ENCODE assay signal across 23 mouse cellular contexts in the genomic region with DNA sequence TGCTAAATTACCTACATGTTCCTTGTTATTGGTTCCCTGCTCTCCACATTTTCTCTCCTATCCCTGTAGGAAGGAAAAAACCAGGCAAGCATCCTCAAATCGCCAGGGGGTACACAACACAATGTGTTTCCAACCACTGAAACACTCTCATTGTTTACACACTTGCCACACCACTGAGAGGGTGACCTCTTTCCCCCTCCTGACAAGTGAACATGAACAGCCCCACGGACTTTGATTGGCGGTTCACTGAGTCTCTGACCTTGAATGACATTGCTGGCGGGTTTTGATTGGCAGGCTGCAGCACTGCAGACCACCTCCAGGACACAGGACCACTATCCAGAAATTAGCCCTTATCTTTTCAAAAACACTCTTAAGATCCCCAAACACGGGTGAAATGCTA.
DNase-seq lines count a peak whose midpoint lies in the region; ATAC-seq and TF ChIP-seq lines count a peak whose summit lies in the region.
"Had no signal": no experiment of that assay in that cellular context is flagged by ENCODE, and none has a peak within 500 bp of the region (broad histone marks: within the 10 kb centered on the region; RNA-seq: fewer than 3 reads in every experiment).

No protein-coding gene starts in this region.

- no peak for TF ChIP-seq POLR2A in brain, embryonic 14.5 days (IDR thresholded peaks at IDR 0.05; ENCODE audit: borderline replicate concordance, extremely low read depth, insufficient read depth, insufficient read length, poor library complexity, severe bottlenecking)

- no peak overlapping the region for H3K9ac ChIP-seq in hindbrain, embryonic 11.5 days (ENCODE audit: low read depth, low read length)
- H3K9ac ChIP-seq in hindbrain, embryonic 16.5 days (ENCODE audit: low read depth, low read length), result no peak overlapping the region
- H3K9ac ChIP-seq in midbrain, embryonic 15.5 days, result no peak overlapping the region
- H3K9ac ChIP-seq: embryonic facial prominence, embryonic 15.5 days; heart, embryonic 13.5 days; midbrain, embryonic 12.5 days; neural tube, embryonic 15.5 days had no signal

- no peak overlapping the region for H3K4me3 ChIP-seq in hindbrain, embryonic 11.5 days (ENCODE audit: low read depth, low read length)
- H3K4me3 ChIP-seq in hindbrain, embryonic 16.5 days (ENCODE audit: low read length), result no peak overlapping the region
- no peak overlapping the region for H3K4me3 ChIP-seq in embryonic facial prominence, embryonic 10.5 days
- H3K4me3 ChIP-seq in midbrain, embryonic 15.5 days, result no peak overlapping the region
- H3K4me3 ChIP-seq: embryonic facial prominence, embryonic 15.5 days; heart, adult 2 months; heart, embryonic 13.5 days; midbrain, embryonic 12.5 days; neural tube, embryonic 15.5 days had no signal

- TF ChIP-seq CTCF in brain, embryonic 14.5 days (IDR thresholded peaks at IDR 0.05; ENCODE audit: borderline replicate concordance, extremely low read depth, insufficient read depth, insufficient read length), result no peak

- H3K27ac ChIP-seq in hindbrain, embryonic 11.5 days (ENCODE audit: low read depth, low read length), result no peak overlapping the region
- no peak overlapping the region for H3K27ac ChIP-seq in hindbrain, embryonic 16.5 days (ENCODE audit: low read depth, low read length)
- H3K27ac ChIP-seq in embryonic facial prominence, embryonic 10.5 days (replicated peaks), result no peak overlapping the region
- H3K27ac ChIP-seq in midbrain, embryonic 15.5 days, result 0 out of 2 replicates have a peak overlapping the region, but pooled peaks have one; percentile 15
- H3K27ac ChIP-seq: embryonic facial prominence, embryonic 15.5 days; heart, adult 2 months; heart, embryonic 13.5 days; midbrain, embryonic 12.5 days; neural tube, embryonic 15.5 days had no signal

- no peaks in the 10 kb centered on the region for H3K9me3 ChIP-seq in hindbrain, embryonic 11.5 days (ENCODE audit: control insufficient read depth, low read length)
- H3K9me3 ChIP-seq in hindbrain, embryonic 16.5 days (ENCODE audit: control insufficient read depth, low read length), result no peaks in the 10 kb centered on the region
- H3K9me3 ChIP-seq in embryonic facial prominence, embryonic 10.5 days, result no peaks in the 10 kb centered on the region
- H3K9me3 ChIP-seq in midbrain, embryonic 15.5 days, result no peaks in the 10 kb centered on the region
- H3K9me3 ChIP-seq: embryonic facial prominence, embryonic 15.5 days; heart, embryonic 13.5 days; midbrain, embryonic 12.5 days; neural tube, embryonic 15.5 days had no signal

- H3K27me3 ChIP-seq in hindbrain, embryonic 11.5 days (ENCODE audit: control insufficient read depth, insufficient read depth, low read length), result no peaks in the 10 kb centered on the region
- H3K27me3 ChIP-seq in hindbrain, embryonic 16.5 days (replicated peaks; ENCODE audit: control insufficient read depth, insufficient read depth, low read length), result no peaks in the 10 kb centered on the region
- H3K27me3 ChIP-seq in embryonic facial prominence, embryonic 10.5 days (replicated peaks; ENCODE audit: low read depth, poor library complexity, severe bottlenecking), result no peaks in the 10 kb centered on the region
- no peaks in the 10 kb centered on the region for H3K27me3 ChIP-seq in midbrain, embryonic 15.5 days (replicated peaks)
- H3K27me3 ChIP-seq: embryonic facial prominence, embryonic 15.5 days; heart, embryonic 13.5 days; midbrain, embryonic 12.5 days; neural tube, embryonic 15.5 days had no signal

- no peaks in the 10 kb centered on the region for H3K4me1 ChIP-seq in hindbrain, embryonic 11.5 days (replicated peaks; ENCODE audit: control insufficient read depth, insufficient read depth, low read length)
- no peaks in the 10 kb centered on the region; the same call in 1 of the 2 replicates for H3K4me1 ChIP-seq in hindbrain, embryonic 16.5 days (ENCODE audit: control insufficient read depth, insufficient read depth, low read depth, low read length)
- peaks cover 9% of the 10 kb centered on the region; the same call in 1 of the 2 replicates for H3K4me1 ChIP-seq in embryonic facial prominence, embryonic 10.5 days
- H3K4me1 ChIP-seq in midbrain, embryonic 15.5 days, result peaks cover 6% of the 10 kb centered on the region; the same call in 1 of the 2 replicates
- H3K4me1 ChIP-seq: embryonic facial prominence, embryonic 15.5 days; heart, embryonic 13.5 days; neural tube, embryonic 15.5 days had no signal

- WGBS in hindbrain, embryonic 11.5 days, result 31% methylated on average over 5 of the region's 5 CpGs
- 30% methylated on average over 5 of the region's 5 CpGs for WGBS in hindbrain, embryonic 16.5 days
- 45% methylated on average over 5 of the region's 5 CpGs for WGBS in embryonic facial prominence, embryonic 10.5 days
- WGBS in midbrain, embryonic 15.5 days, result 29% methylated on average over 5 of the region's 5 CpGs

- peak; percentile 89 for ATAC-seq in hindbrain, embryonic 11.5 days (ENCODE audit: low FRiP score)
- no peak for ATAC-seq in hindbrain, embryonic 16.5 days
- ATAC-seq in midbrain, embryonic 15.5 days (replicated peaks), result no peak; the same call in 1 of the 2 replicates

- H3K4me2 ChIP-seq in hindbrain, embryonic 11.5 days (replicated peaks; ENCODE audit: low read depth, low read length), result no peak overlapping the region
- H3K4me2 ChIP-seq in hindbrain, embryonic 16.5 days (ENCODE audit: low read length), result no peak overlapping the region; the same call in 1 of the 2 replicates
- no peak overlapping the region for H3K4me2 ChIP-seq in midbrain, embryonic 15.5 days
- H3K4me2 ChIP-seq: embryonic facial prominence, embryonic 15.5 days; heart, embryonic 13.5 days; liver, embryonic 11.5 days; midbrain, embryonic 12.5 days; neural tube, embryonic 15.5 days had no signal

- peak; percentile 28 for DNase-seq in hindbrain, embryonic 11.5 days (ENCODE audit: low spot score)
- DNase-seq in brain, embryonic 14.5 days (ENCODE audit: low read depth), result peak; percentile 20
- DNase-seq in embryonic facial prominence, embryonic 10.5 days (ENCODE audit: low spot score), result peak; percentile 13
- DNase-seq in layer of hippocampus, adult 8-10 months (ENCODE audit: low spot score in 2 of 2), result no peak
- no peak for DNase-seq in layer of hippocampus, postnatal 36 days
- DNase-seq in spleen, adult 18-20 months, result no peak
- DNase-seq: adrenal gland, postnatal 10 days; cerebellum, adult 2 months; gastrocnemius, postnatal 25 days; heart, adult 2 months; heart, postnatal 14 days; kidney, adult 11 months; kidney, postnatal 4 days; lung, adult 18-20 months; lung, postnatal 10 days; right cerebral cortex, postnatal 25 days had no signal

- H3K36me3 ChIP-seq in hindbrain, embryonic 11.5 days (ENCODE audit: control insufficient read depth, insufficient read depth, low read length), result no peaks in the 10 kb centered on the region
- H3K36me3 ChIP-seq in hindbrain, embryonic 16.5 days (ENCODE audit: control insufficient read depth, insufficient read depth, low read length), result no peaks in the 10 kb centered on the region
- H3K36me3 ChIP-seq in embryonic facial prominence, embryonic 10.5 days (replicated peaks), result no peaks in the 10 kb centered on the region
- no peaks in the 10 kb centered on the region for H3K36me3 ChIP-seq in midbrain, embryonic 15.5 days (replicated peaks)
- H3K36me3 ChIP-seq: embryonic facial prominence, embryonic 15.5 days; heart, embryonic 13.5 days; midbrain, embryonic 12.5 days; neural tube, embryonic 15.5 days had no signal

Comparison
In these comparisons a context has a peak if more than half of its experiments do, and no peak if none do; other contexts are left out.
1. DNase-seq: peak in hindbrain, embryonic 11.5 days (single experiment), brain, embryonic 14.5 days (single experiment) and embryonic facial prominence, embryonic 10.5 days (single experiment); none in layer of hippocampus, adult 8-10 months (0 of 2), layer of hippocampus, postnatal 36 days (0 of 2) and spleen, adult 18-20 months (0 of 2).